Mouse (Mus musculus) liver, embryonic 14.5 days (tissue): ENCODE results near the gene Vmn1r86.

Source experiments
- CTCF ChIP-seq: IDR thresholded peaks from 2 replicates; pipeline ENCODE4 v1.5.1; 2016; ENCODE audit warnings: antibody characterized with exemption, low read depth, control low read depth
- EP300 ChIP-seq: IDR thresholded peaks from 2 replicates; pipeline ENCODE4 v1.6.1; 2016; ENCODE audit warnings: antibody characterized with exemption, low read depth

DNA sequence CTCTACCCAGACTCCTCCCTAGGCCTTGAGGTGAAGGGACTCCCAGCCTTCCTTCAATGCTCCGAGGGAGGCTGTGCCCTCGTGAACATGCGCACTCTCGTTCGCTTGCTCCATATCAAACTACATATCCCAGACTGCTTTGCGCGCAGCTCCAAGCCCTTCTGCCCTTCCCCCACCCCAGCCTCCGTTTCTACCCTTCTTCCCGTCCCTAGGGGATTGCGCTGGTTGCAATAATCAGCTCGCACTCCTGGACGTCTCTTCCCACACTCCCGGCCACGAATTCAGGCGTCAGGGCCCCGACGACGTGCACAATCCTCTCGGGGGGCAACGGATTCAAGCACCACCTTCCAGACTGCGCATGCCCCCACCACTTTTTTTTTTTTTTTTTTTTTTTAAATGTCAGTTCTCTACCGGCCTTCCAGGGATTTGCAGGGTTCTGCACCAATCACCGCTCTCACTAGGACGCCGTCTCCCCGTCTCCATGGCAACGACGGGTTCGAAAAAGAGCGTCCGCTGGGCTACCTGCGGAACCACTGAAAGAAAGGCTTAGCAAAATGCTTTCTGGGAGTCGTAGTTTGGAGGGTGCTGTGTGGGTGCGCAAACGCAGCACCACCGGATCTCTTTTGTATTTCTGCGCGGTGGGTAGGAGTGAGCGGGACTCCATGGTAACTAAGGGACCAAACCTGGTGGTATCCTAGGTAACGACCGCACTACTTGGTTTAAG is 65.3 kb downstream of the Vmn1r86 start, which contains the start of gene Mzf1:
- TF ChIP-seq EP300 (no peak), CTCF (no peak)
